Mouse (Mus musculus) hindbrain, embryonic 13.5 days (tissue): Measurements from ENCODE around the gene Pgc. TPM values are rescaled to one million over a fixed set of nuclear protein-coding genes. Genes with fewer than 3 reads are reported as not detected.

Source experiments
- ATAC-seq: fragments of 200-750 bp; cut with Nextera tagmentation; 2 replicates; pipeline ENCODE4 v1.8.0; 2017; ENCODE audit warnings: moderate TSS enrichment; ENCODE audit not compliant: low FRiP score
- H3K27ac ChIP-seq: fragments of 300-500 bp; sonication (generic); 2 replicates; pipeline ENCODE4 v1.5.1; 2015; ENCODE audit warnings: inconsistent platforms, mild to moderate bottlenecking, moderate library complexity
- H3K27me3 ChIP-seq: fragments of 300-500 bp; sonication (generic); 2 replicates; pipeline ENCODE4 v1.6.1; 2015; ENCODE audit warnings: mild to moderate bottlenecking, inconsistent platforms
- H3K36me3 ChIP-seq: fragments of 300-500 bp; sonication (generic); 2 replicates; pipeline ENCODE4 v1.6.1; 2015; ENCODE audit warnings: mild to moderate bottlenecking, inconsistent platforms
- H3K4me1 ChIP-seq: fragments of 300-500 bp; sonication (generic); replicated peaks from 2 replicates; pipeline ENCODE4 v1.6.1; 2015; ENCODE audit warnings: inconsistent platforms
- H3K4me2 ChIP-seq: fragments of 300-500 bp; sonication (generic); 2 replicates; pipeline ENCODE4 v1.6.1; 2015; ENCODE audit warnings: inconsistent platforms, mild to moderate bottlenecking, moderate library complexity
- H3K4me3 ChIP-seq: fragments of 300-500 bp; sonication (generic); 2 replicates; pipeline ENCODE4 v1.5.1; 2015; ENCODE audit warnings: mild to moderate bottlenecking, inconsistent platforms
- H3K9ac ChIP-seq: fragments of 300-500 bp; sonication (generic); 2 replicates; pipeline ENCODE4 v1.6.1; 2015; ENCODE audit warnings: mild to moderate bottlenecking, inconsistent platforms
- H3K9me3 ChIP-seq: fragments of 300-500 bp; sonication (generic); 2 replicates; pipeline ENCODE4 v1.6.1; 2016; ENCODE audit warnings: inconsistent platforms
- WGBS: fragments of 180-500 bp; shearing (Covaris S2); methylation state at CpG from one replicate; pipeline ENCODE4 v1.1.7; 2015; 5-methylcytosine and 5-hydroxymethylcytosine counted together
- polyA plus RNA-seq: library from polyadenylated mRNA; unstranded; fragments of >200 nt; fragmentation: Nextera tagmentation; extraction: Ambion mirVana; gene quantifications from 2 replicates; pipeline ENCODE4 v1.2.1, GENCODE M21; 2015

The Pgc gene
- polyA plus RNA-seq, 1 experiment from 2014 or later = not detected

DNA sequence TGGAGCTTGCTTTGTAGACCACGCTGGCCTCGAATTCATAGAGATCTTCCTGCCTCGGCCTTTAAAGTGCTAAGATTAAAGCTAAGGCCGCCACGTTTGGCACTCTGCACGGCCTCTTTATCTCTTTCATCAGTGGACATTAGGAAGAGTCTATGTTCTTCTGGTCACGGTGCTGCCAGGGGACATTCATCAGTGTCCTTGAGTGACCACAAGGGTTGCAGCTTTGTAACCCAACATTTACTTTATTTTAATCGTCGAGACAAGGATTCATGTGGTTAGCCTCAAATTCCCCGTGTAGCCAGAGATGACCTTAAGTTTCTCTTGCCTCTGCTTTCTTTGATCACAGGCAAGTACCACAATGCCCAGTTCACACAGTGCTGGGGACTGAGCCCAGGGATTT, 53.8 kb downstream of the Pgc start:
- no peaks in the 10 kb centered on the region for H3K36me3 ChIP-seq
- no peak overlapping the region for H3K4me3 ChIP-seq
- ATAC-seq = no peak
- H3K27me3 ChIP-seq = no peaks in the 10 kb centered on the region
- no peak overlapping the region for H3K27ac ChIP-seq
- H3K4me1 ChIP-seq = no peaks in the 10 kb centered on the region
- H3K9me3 ChIP-seq = no peaks in the 10 kb centered on the region
- 82% methylated on average over 10 of the region's 10 CpGs for WGBS
- H3K4me2 ChIP-seq = no peak overlapping the region
- no peak overlapping the region for H3K9ac ChIP-seq

GRCm38 (mm10) chr17:47782486-47782885, 55.8 kb downstream of the Pgc start:
- 90% methylated on average over 3 of the region's 3 CpGs for WGBS
- Histone ChIP-seq H3K9ac (no peak overlapping the region), H3K27ac (no peak overlapping the region), H3K4me1 (no peaks in the 10 kb centered on the region; the same call in 1 of the 2 replicates), H3K4me2 (no peak overlapping the region), H3K36me3 (no peaks in the 10 kb centered on the region), H3K4me3 (no peak overlapping the region), H3K27me3 (peaks cover 14% of the 10 kb centered on the region), H3K9me3 (no peaks in the 10 kb centered on the region)
- ATAC-seq = no peak

GRCm38 (mm10) chr17:47783445-47784223, 57.0 kb downstream of the Pgc start:
- ATAC-seq = no peak
- peaks cover 6% of the 10 kb centered on the region for H3K4me1 ChIP-seq
- H3K36me3 ChIP-seq = no peaks in the 10 kb centered on the region
- WGBS = 83% methylated on average over 8 of the region's 8 CpGs
- H3K27me3 ChIP-seq = peaks cover 23% of the 10 kb centered on the region
- no peak overlapping the region for H3K9ac ChIP-seq
- H3K9me3 ChIP-seq = no peaks in the 10 kb centered on the region
- H3K4me3 ChIP-seq = no peak overlapping the region
- H3K4me2 ChIP-seq = no peak overlapping the region
- H3K27ac ChIP-seq = no peak overlapping the region

Other genes with a start within 250 kb of the Pgc start
- gene Taf8, start 224.6 kb upstream of the Pgc start, polyA plus RNA-seq = 23.4 and 23.5 TPM in 2 replicates
- 74.3 and 75.2 TPM in 2 replicates for gene Ccnd3, start 221.8 kb upstream of the Pgc start, polyA plus RNA-seq
- gene Bysl, start 115.3 kb upstream of the Pgc start, polyA plus RNA-seq = 33.9 and 34.2 TPM in 2 replicates
- 42.5 and 44.8 TPM in 2 replicates for gene Med20, start 115.3 kb upstream of the Pgc start, polyA plus RNA-seq
- gene Gm20517, start 115.3 kb upstream of the Pgc start, polyA plus RNA-seq = 2.1 and 2.7 TPM in 2 replicates
- gene Usp49, start 96.2 kb upstream of the Pgc start, polyA plus RNA-seq = 8.6 and 9.1 TPM in 2 replicates
- 289 and 295 TPM in 2 replicates for gene Tomm6, start 38.5 kb upstream of the Pgc start, polyA plus RNA-seq
- gene Frs3, start 37.8 kb upstream of the Pgc start, polyA plus RNA-seq = 28.6 and 32.9 TPM in 2 replicates
- 0.52 and 0.71 TPM in 2 replicates for gene Gm21981, start 32.4 kb upstream of the Pgc start, polyA plus RNA-seq
- gene Prickle4, start 32.1 kb upstream of the Pgc start, polyA plus RNA-seq = 0.43 and 0.52 TPM in 2 replicates
- 2.8 and 3.3 TPM in 2 replicates for gene Tfeb, start 10.2 kb downstream of the Pgc start, polyA plus RNA-seq
- 2.9 and 3.7 TPM in 2 replicates for gene Mdfi, start 107.8 kb downstream of the Pgc start, polyA plus RNA-seq
- 19.6 and 19.9 TPM in 2 replicates for gene Foxp4, start 197.8 kb downstream of the Pgc start, polyA plus RNA-seq